Mouse (Mus musculus) ZHBTc4 (cell line): ENCODE data around the gene Gramd4.
"Not testable (repeated sequence)": the region's sequence is repeated elsewhere in the genome, so short reads cannot be mapped to it uniquely, and the experiment has no call there.

ENCODE experiments used
- DNase-seq: peaks from one replicate; pipeline ENCODE4 v3.0.0-alpha.2; 2011; ENCODE audit warnings: low read depth, low spot score

Gene Gramd4

GRCm38 (mm10) chr15:86164718-86165345 lies 107.3 kb downstream of the Gramd4 start:
- no peak for DNase-seq

GRCm38 (mm10) chr15:86165811-86166590 lies 108.5 kb downstream of the Gramd4 start:
- peak; percentile 53 for DNase-seq

GRCm38 (mm10) chr15:86167032-86167655 lies 109.6 kb downstream of the Gramd4 start:
- DNase-seq: no peak

GRCm38 (mm10) chr15:86167787-86168504 lies 110.5 kb downstream of the Gramd4 start:
- no peak for DNase-seq

- peak; percentile 64 for DNase-seq
Observed at GRCm38 (mm10) chr15:86168505-86168867, 111.0 kb downstream of the Gramd4 start.

GRCm38 (mm10) chr15:86168941-86169816 lies 111.7 kb downstream of the Gramd4 start:
- no peak for DNase-seq

GRCm38 (mm10) chr15:86169817-86170110 lies 112.3 kb downstream of the Gramd4 start:
- DNase-seq: no peak

- DNase-seq: no peak
Observed at GRCm38 (mm10) chr15:86171316-86171715, 113.8 kb downstream of the Gramd4 start.

GRCm38 (mm10) chr15:86172124-86172523 lies 114.6 kb downstream of the Gramd4 start:
- no peak for DNase-seq

GRCm38 (mm10) chr15:86172526-86172925 lies 115.0 kb downstream of the Gramd4 start:
- DNase-seq: no peak

- DNase-seq: no peak
Observed at GRCm38 (mm10) chr15:86173136-86173985, 115.9 kb downstream of the Gramd4 start.

- no peak for DNase-seq
Observed at GRCm38 (mm10) chr15:86175253-86176050, 118.0 kb downstream of the Gramd4 start.

- no peak for DNase-seq
Observed at GRCm38 (mm10) chr15:86176166-86176565, 118.7 kb downstream of the Gramd4 start.

GRCm38 (mm10) chr15:86176771-86177702 lies 119.5 kb downstream of the Gramd4 start:
- DNase-seq: no peak

GRCm38 (mm10) chr15:86177703-86178251 lies 120.3 kb downstream of the Gramd4 start:
- not testable (repeated sequence) for DNase-seq

- no peak for DNase-seq
Observed at GRCm38 (mm10) chr15:86178594-86178993, 121.1 kb downstream of the Gramd4 start.

GRCm38 (mm10) chr15:86180427-86180826 lies 122.9 kb downstream of the Gramd4 start:
- DNase-seq: no peak

GRCm38 (mm10) chr15:86181321-86181720 lies 123.8 kb downstream of the Gramd4 start:
- not testable (repeated sequence) for DNase-seq
